Mouse (Mus musculus) G1E (cell line): ENCODE measurements around the gene Bzw2. TPM values are rescaled to one million over a fixed set of nuclear protein-coding genes. Genes with fewer than 3 reads are reported as not detected.
"Not testable (repeated sequence)": the region's sequence is repeated elsewhere in the genome, so short reads cannot be mapped to it uniquely, and the experiment has no call there.

Source experiments
- ATAC-seq: 2 replicates; pipeline ENCODE4 v1.8.0; 2016; ENCODE audit warnings: mild to moderate bottlenecking; ENCODE audit not compliant: insufficient number of reproducible peaks, poor library complexity, low FRiP score, severe bottlenecking; ENCODE audit errors: extremely low read depth
- DNase-seq: peaks from one replicate; pipeline ENCODE4 v3.0.0; 2012; ENCODE audit warnings: low spot score
- H3K27me3 ChIP-seq: 2 replicates; pipeline ENCODE4 v1.6.1; 2012; ENCODE audit warnings: mild to moderate bottlenecking, low read length, inconsistent platforms; ENCODE audit not compliant: insufficient read depth
- H3K36me3 ChIP-seq: replicated peaks from 2 replicates; pipeline ENCODE3; 2012; ENCODE audit warnings: mild to moderate bottlenecking, inconsistent platforms
- H3K4me1 ChIP-seq: 2 replicates; pipeline ENCODE4 v1.6.1; 2012; ENCODE audit warnings: low read depth, low read length, inconsistent platforms, mixed read lengths; ENCODE audit not compliant: insufficient read depth
- H3K4me3 ChIP-seq: 2 replicates; pipeline ENCODE4 v1.5.1; 2012; ENCODE audit warnings: low read depth, mild to moderate bottlenecking, inconsistent platforms, low read length, moderate library complexity, mixed read lengths
- H3K9me3 ChIP-seq: replicated peaks from 2 replicates; pipeline ENCODE4 v1.6.1; 2012; ENCODE audit warnings: inconsistent platforms
- CTCF ChIP-seq: IDR thresholded peaks from 2 replicates; pipeline ENCODE4 v1.5.1; 2012; ENCODE audit warnings: low read depth, low read length, inconsistent platforms, mixed read lengths
- GATA1 ChIP-seq: IDR thresholded peaks from 2 replicates; pipeline ENCODE4 v1.6.1; 2012; ENCODE audit warnings: borderline replicate concordance, low read length, inconsistent platforms, mixed read lengths
- GATA2 ChIP-seq: IDR thresholded peaks from 2 replicates; pipeline ENCODE4 v1.6.1; 2012; ENCODE audit warnings: low read depth, low read length, inconsistent platforms, borderline replicate concordance
- POLR2AphosphoS5 ChIP-seq: IDR thresholded peaks from 2 replicates; pipeline ENCODE4 v1.6.1; 2012; ENCODE audit warnings: low read depth, low read length, inconsistent platforms; ENCODE audit not compliant: insufficient replicate concordance
- TAL1 ChIP-seq: conservative IDR thresholded peaks from 2 replicates; pipeline ENCODE4 v1.6.1; 2012; ENCODE audit warnings: low read depth, low read length, inconsistent platforms, mixed read lengths
- polyA plus RNA-seq: library from polyadenylated mRNA; stranded (reverse); fragments of >175 nt; gene quantifications from 2 replicates; pipeline ENCODE4 v1.2.3, GENCODE M21; 2012
- total RNA-seq, 2 experiments: library from RNA; stranded (forward) in 1 of 2; stranded (reverse) in 1 of 2; fragments of 200-1000 nt in 1 of 2; fragments of >200 nt in 1 of 2; fragmentation: Nextera tagmentation in 1 of 2; gene quantifications; 2 replicates each; pipeline ENCODE4 v1.2.3; 2014 to 2017

Gene Bzw2
- total RNA-seq (2014; fragmentation: Nextera tagmentation) (134 and 138 TPM in 2 replicates), total RNA-seq (2017) (129 and 140 TPM in 2 replicates), polyA plus RNA-seq (17.6 and 23.8 TPM in 2 replicates)

- DNase-seq, result peak; percentile 75
- peak; percentile 46 for ATAC-seq
- Histone ChIP-seq H3K27me3 (no peaks in the 10 kb centered on the region), H3K4me1 (peaks cover 49% of the 10 kb centered on the region), H3K36me3 (peaks cover 36% of the 10 kb centered on the region), H3K4me3 (peak within 1 kb of the TSS; percentile 97), H3K9me3 (no peaks in the 10 kb centered on the region)
- TF ChIP-seq POLR2AphosphoS5 (no peak), TAL1 (no peak), CTCF (no peak), GATA1 (no peak), GATA2 (no peak)
These were observed at the start of gene Bzw2 for GRCm38 (mm10) chr12:36157638-36158308. TSS of gene Bzw2 (minus strand) at chr12:36158080.

- ATAC-seq, result no peak
- Histone ChIP-seq H3K9me3 (no peaks in the 10 kb centered on the region), H3K36me3 (no peaks in the 10 kb centered on the region), H3K4me3 (no peak overlapping the region), H3K27me3 (no peaks in the 10 kb centered on the region), H3K4me1 (peaks cover 3% of the 10 kb centered on the region)
- TF ChIP-seq GATA2, result no peak
- no peak for TF ChIP-seq GATA1
- TF ChIP-seq POLR2AphosphoS5, result no peak
- TF ChIP-seq CTCF, result no peak
- no peak for TF ChIP-seq TAL1
- DNase-seq, result no peak
These were observed 49.4 kb upstream of the Bzw2 start for GRCm38 (mm10) chr12:36207072-36207799.

DNA sequence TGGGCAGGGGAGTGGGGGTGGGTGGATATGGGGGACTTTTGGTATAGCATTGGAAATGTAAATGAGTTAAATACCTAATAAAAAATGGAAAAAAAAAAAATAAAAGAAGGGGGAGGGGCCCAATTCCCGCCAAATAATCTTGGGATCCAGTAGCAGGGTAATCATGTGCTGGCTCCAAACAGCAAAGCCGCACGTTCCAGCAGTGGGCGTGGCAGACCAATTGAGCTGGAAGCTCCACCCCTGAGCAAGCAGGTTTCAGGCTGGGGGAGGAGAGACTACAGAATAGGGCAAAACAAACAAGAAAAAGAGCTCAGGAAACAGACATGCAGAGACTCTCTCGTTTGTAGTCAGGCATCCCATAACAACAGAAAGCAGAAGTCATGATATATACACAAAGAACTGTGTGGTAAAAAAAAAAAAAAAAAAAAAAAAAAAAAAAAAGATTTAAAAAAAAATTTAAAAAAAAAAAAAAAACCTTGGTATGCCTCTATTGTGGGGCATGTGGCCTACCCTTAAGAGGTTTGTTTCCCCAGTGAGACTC lies 47.8 kb upstream of the Bzw2 start:
- not testable (repeated sequence) for H3K27me3 ChIP-seq, H3K4me3 ChIP-seq, H3K9me3 ChIP-seq, DNase-seq, H3K36me3 ChIP-seq, H3K4me1 ChIP-seq
- ATAC-seq, result peak; percentile 54; the same call in 1 of the 2 replicates

DNA sequence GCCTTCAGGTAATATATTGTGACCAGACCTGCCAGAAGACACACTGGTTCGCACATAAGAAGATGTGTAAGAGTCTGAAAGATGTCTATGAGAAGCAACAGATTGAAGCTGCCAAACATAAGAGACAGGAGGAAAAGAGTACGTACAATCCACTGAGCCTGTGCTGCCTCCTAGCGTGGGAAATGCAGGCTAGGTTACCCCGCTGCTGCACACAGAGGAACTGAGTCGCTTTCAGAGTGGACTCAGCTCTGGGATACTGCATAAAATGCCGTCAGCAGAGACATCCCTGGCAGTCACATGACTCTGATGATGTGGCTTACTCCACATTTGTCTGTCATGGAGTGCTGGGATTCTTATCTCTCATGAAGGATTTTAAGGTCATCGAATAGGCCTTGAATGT lies 37.1 kb upstream of the Bzw2 start:
- H3K9me3 ChIP-seq, result no peaks in the 10 kb centered on the region
- ATAC-seq, result no peak
- H3K4me1 ChIP-seq, result peaks cover 11% of the 10 kb centered on the region
- H3K27me3 ChIP-seq, result no peaks in the 10 kb centered on the region
- H3K4me3 ChIP-seq, result no peak overlapping the region
- peaks cover 69% of the 10 kb centered on the region for H3K36me3 ChIP-seq
- no peak for DNase-seq
- TF ChIP-seq CTCF (no peak), GATA2 (no peak), TAL1 (no peak), GATA1 (no peak), POLR2AphosphoS5 (no peak)

DNA sequence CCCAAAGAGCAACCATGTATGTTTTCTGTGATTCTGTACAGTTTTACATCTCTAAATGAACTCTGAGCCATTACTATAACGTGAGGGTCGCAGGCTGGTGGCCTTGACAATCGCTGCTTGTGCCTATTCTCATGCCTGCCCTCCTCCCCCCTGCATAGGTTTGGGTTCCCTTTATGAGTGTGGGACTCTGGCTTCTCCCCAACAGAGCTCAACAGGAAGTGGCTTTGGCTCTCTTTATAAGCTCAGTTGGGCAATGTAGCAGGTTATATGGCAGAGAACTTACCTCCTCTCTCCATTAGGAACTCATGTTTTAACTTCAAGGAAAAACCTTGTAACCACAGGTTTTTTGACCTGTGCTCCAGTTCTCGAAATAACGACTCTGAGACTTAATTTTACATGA lies 32.5 kb upstream of the Bzw2 start:
- Histone ChIP-seq H3K27me3 (no peaks in the 10 kb centered on the region), H3K4me3 (no peak overlapping the region), H3K4me1 (peaks cover 11% of the 10 kb centered on the region), H3K36me3 (peaks cover 86% of the 10 kb centered on the region), H3K9me3 (no peaks in the 10 kb centered on the region)
- ATAC-seq, result no peak
- DNase-seq, result peak; percentile 15
- TF ChIP-seq TAL1 (no peak), POLR2AphosphoS5 (no peak), GATA1 (no peak), GATA2 (no peak), CTCF (no peak)

DNA sequence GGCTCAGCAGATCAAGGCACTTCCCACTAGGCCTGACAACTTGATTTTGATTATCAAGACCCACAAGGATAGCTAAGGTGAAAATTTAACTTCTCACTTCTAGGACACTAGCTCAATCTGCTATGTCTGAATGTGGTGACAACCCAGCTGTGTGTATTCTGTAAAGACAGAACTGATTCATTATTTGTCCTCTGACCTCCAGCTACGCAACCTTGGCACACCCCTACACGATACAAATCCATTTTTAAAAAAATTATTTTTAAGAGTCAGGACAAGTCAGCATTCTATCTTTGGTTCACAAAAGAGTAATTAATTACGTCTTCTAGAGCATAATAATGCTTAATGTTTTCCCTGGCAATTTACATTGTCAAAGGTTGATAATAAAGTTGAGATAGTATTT lies 31.7 kb upstream of the Bzw2 start:
- no peak for DNase-seq
- Histone ChIP-seq H3K4me1 (peaks cover 11% of the 10 kb centered on the region), H3K4me3 (no peak overlapping the region), H3K27me3 (no peaks in the 10 kb centered on the region), H3K36me3 (peaks cover 84% of the 10 kb centered on the region), H3K9me3 (no peaks in the 10 kb centered on the region)
- TF ChIP-seq TAL1 (no peak), CTCF (no peak), GATA2 (no peak), POLR2AphosphoS5 (no peak), GATA1 (no peak)
- no peak for ATAC-seq
